ENCODE assay signal across 8 mouse cellular contexts in the genomic region with DNA sequence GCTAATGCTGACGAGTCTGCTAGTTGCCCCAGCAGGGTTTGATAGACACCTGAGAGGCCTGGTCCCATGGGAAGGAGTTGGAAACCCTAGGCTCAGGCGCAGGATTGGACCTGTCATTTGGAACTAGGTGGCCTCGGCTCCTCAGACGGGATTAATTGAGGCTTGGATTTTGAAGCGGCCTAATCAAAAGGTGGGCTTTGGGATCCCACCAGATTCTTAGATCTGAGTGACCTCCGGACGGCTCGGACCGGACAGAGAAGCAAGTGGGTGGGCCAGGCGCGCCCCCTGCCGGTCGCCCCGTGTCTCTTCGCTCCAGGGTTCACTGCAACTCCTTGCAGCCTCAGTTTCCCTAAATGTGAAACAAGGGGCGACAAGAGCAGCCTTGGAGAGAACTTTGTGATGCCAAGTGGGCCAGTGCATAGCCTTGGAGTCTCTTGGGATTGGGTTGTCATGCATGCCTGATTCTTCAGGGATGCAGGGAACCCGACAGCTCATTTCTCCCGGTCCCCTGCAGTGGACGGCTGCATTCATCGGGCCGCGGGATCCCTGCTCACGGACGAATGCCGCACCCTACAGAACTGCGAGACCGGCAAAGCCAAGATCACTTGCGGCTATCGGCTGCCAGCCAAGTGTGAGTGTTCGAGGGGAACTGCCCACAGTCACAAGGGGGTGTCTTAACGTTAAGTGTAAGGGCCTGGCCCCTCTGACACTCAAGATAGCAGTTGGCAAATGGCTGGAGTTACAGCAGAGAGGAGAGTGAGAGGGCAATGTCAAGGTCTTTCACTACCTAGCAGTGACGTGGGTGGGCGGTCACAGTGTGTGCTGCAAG. TPM values are rescaled to one million over a fixed set of nuclear protein-coding genes. Genes with fewer than 3 reads are reported as not detected.
A peak's percentile ranks its signal among the peaks of the same experiment; 100 is the strongest.
DNase-seq lines count a peak whose midpoint lies in the region; ATAC-seq and TF ChIP-seq lines count a peak whose summit lies in the region.

No protein-coding gene starts in this region.

- no peaks in the 10 kb centered on the region for H3K9me3 ChIP-seq in embryonic facial prominence, embryonic 15.5 days (replicated peaks)
- H3K9me3 ChIP-seq in heart, embryonic 16.5 days (replicated peaks; ENCODE audit: control insufficient read depth, low read length), result no peaks in the 10 kb centered on the region

- peak; percentile 94 for DNase-seq in heart, adult 11 months
- DNase-seq in heart, postnatal 25 days (ENCODE audit: low spot score), result no peak
- peak; percentile 59 to 60 for DNase-seq in layer of hippocampus, postnatal 14 days (ENCODE audit: low spot score in 2 of 2)
- DNase-seq in spleen, postnatal 10 days (ENCODE audit: low spot score in 2 of 2), result peak; percentile 50 to 71

- ATAC-seq in embryonic facial prominence, embryonic 15.5 days (ENCODE audit: insufficient number of reproducible peaks, low FRiP score, low TSS enrichment, low read depth), result no peak
- peak; percentile 42; the same call in 1 of the 2 replicates for ATAC-seq in heart, embryonic 16.5 days (replicated peaks; ENCODE audit: extremely low read depth, insufficient read depth, low FRiP score)
- ATAC-seq in megakaryocyte progenitor cell, adult 5-6 weeks (replicated peaks; ENCODE audit: poor library complexity), result 0 out of 2 replicates have a peak, but pooled peaks have one; percentile 44

- peak; percentile 93 for TF ChIP-seq CTCF in bone marrow macrophage, adult 2 months (IDR thresholded peaks at IDR 0.05; ENCODE audit: low read depth, low read length)

- H3K4me3 ChIP-seq in bone marrow macrophage, adult 2 months (ENCODE audit: insufficient read depth, low read length), result no peak overlapping the region
- H3K4me3 ChIP-seq in embryonic facial prominence, embryonic 15.5 days (replicated peaks), result no peak overlapping the region
- no peak overlapping the region for H3K4me3 ChIP-seq in heart, embryonic 16.5 days (ENCODE audit: low read length)

- no peak for TF ChIP-seq POLR2A in bone marrow macrophage, adult 2 months (IDR thresholded peaks at IDR 0.05; ENCODE audit: borderline replicate concordance, low read depth, low read length)

- H3K4me2 ChIP-seq in embryonic facial prominence, embryonic 15.5 days (replicated peaks), result peak overlapping the region; percentile 13; the same call in 1 of the 2 replicates
- peak overlapping the region; percentile 32 for H3K4me2 ChIP-seq in heart, embryonic 16.5 days (ENCODE audit: low read depth, low read length)

- H3K36me3 ChIP-seq in embryonic facial prominence, embryonic 15.5 days, result peaks cover 40% of the 10 kb centered on the region
- H3K36me3 ChIP-seq in heart, embryonic 16.5 days (ENCODE audit: control insufficient read depth, insufficient read depth), result peaks cover 32% of the 10 kb centered on the region

- H3K4me1 ChIP-seq in bone marrow macrophage, adult 2 months (ENCODE audit: control insufficient read depth, insufficient read depth, low read length), result no peaks in the 10 kb centered on the region
- peaks cover 40% of the 10 kb centered on the region for H3K4me1 ChIP-seq in embryonic facial prominence, embryonic 15.5 days
- peaks cover 16% of the 10 kb centered on the region for H3K4me1 ChIP-seq in heart, embryonic 16.5 days (ENCODE audit: control insufficient read depth, insufficient read depth, low read length)

- H3K9ac ChIP-seq in embryonic facial prominence, embryonic 15.5 days, result no peak overlapping the region
- peak overlapping the region; percentile 34; the same call in 1 of the 2 replicates for H3K9ac ChIP-seq in heart, embryonic 16.5 days (ENCODE audit: low read length)

- H3K27ac ChIP-seq in bone marrow macrophage, adult 2 months (ENCODE audit: insufficient read depth, low read depth, low read length), result no peak overlapping the region
- no peak overlapping the region for H3K27ac ChIP-seq in embryonic facial prominence, embryonic 15.5 days (replicated peaks)
- 0 out of 2 replicates have a peak overlapping the region, but pooled peaks have one; percentile 43 for H3K27ac ChIP-seq in heart, embryonic 16.5 days (ENCODE audit: low read length)

- intact Hi-C loops in heart, postnatal 25 days (cut with DNase I), result loop anchor here (1.0 kb wide), 2 partner anchors 128 to 132 kb away; no protein-coding TSS in a partner anchor

- no peaks in the 10 kb centered on the region for H3K27me3 ChIP-seq in embryonic facial prominence, embryonic 15.5 days
- H3K27me3 ChIP-seq in heart, embryonic 16.5 days (ENCODE audit: control insufficient read depth, insufficient read depth, low read length), result no peaks in the 10 kb centered on the region

- WGBS in embryonic facial prominence, embryonic 15.5 days, result 17% methylated on average over 33 of the region's 33 CpGs
- WGBS in heart, embryonic 16.5 days, result 14% methylated on average over 33 of the region's 33 CpGs

RNA-seq across cellular contexts. Expression of a gene that starts 10.0 kb away (rescaled TPM):
- total RNA-seq in heart, postnatal 25 days (2021), result 10 to 100 TPM; 74.7 to 82.3 TPM
- polyA plus RNA-seq in bone marrow macrophage, adult 2 months (2012; ENCODE audit: insufficient read depth, insufficient read length, missing spikeins), result 88.1 and 91.4 TPM in 2 replicates
- polyA plus RNA-seq in embryonic facial prominence, embryonic 15.5 days (2015; fragmentation: Nextera tagmentation; extraction: Ambion mirVana), result 206 and 214 TPM in 2 replicates
- 140 and 141 TPM in 2 replicates for polyA plus RNA-seq in heart, embryonic 16.5 days (2015; fragmentation: Nextera tagmentation; extraction: Ambion mirVana)
- total RNA-seq in layer of hippocampus, postnatal 14 days (2021), result 100 to 1,000 TPM; 278 to 289 TPM
- 33.1 and 34.0 TPM in 2 replicates for total RNA-seq in megakaryocyte progenitor cell, adult 5-6 weeks (2015)
- 60.8 and 69.5 TPM in 2 replicates for total RNA-seq in megakaryocyte progenitor cell, adult 5-6 weeks (2017)

RNA-seq across cellular contexts. Expression of a gene that starts 21.3 kb away (rescaled TPM):
- 100 to 1,000 TPM; 407 to 462 TPM for total RNA-seq in heart, postnatal 25 days (2021)
- 562 and 638 TPM in 2 replicates for polyA plus RNA-seq in bone marrow macrophage, adult 2 months (2012; ENCODE audit: insufficient read depth, insufficient read length, missing spikeins)
- 822 and 870 TPM in 2 replicates for polyA plus RNA-seq in embryonic facial prominence, embryonic 15.5 days (2015; fragmentation: Nextera tagmentation; extraction: Ambion mirVana)
- polyA plus RNA-seq in heart, embryonic 16.5 days (2015; fragmentation: Nextera tagmentation; extraction: Ambion mirVana), result 1,892 and 2,285 TPM in 2 replicates
- 100 to 1,000 TPM; 973 to 982 TPM for total RNA-seq in layer of hippocampus, postnatal 14 days (2021)
- total RNA-seq in megakaryocyte progenitor cell, adult 5-6 weeks (2015), result 599 and 622 TPM in 2 replicates
- total RNA-seq in megakaryocyte progenitor cell, adult 5-6 weeks (2017), result 549 and 714 TPM in 2 replicates

RNA-seq across cellular contexts. Expression of a gene that starts 44.9 kb away (rescaled TPM):
- total RNA-seq in heart, postnatal 25 days (2021), result 10 to 100 TPM; 14.4 to 17.7 TPM
- polyA plus RNA-seq in bone marrow macrophage, adult 2 months (2012; ENCODE audit: insufficient read depth, insufficient read length, missing spikeins), result 26.0 and 27.4 TPM in 2 replicates
- polyA plus RNA-seq in embryonic facial prominence, embryonic 15.5 days (2015; fragmentation: Nextera tagmentation; extraction: Ambion mirVana), result 49.8 and 55.4 TPM in 2 replicates
- 59.3 and 61.1 TPM in 2 replicates for polyA plus RNA-seq in heart, embryonic 16.5 days (2015; fragmentation: Nextera tagmentation; extraction: Ambion mirVana)
- total RNA-seq in layer of hippocampus, postnatal 14 days (2021), result 10 to 100 TPM; 32.1 to 35.0 TPM
- total RNA-seq in megakaryocyte progenitor cell, adult 5-6 weeks (2015), result 49.8 and 57.5 TPM in 2 replicates
- 47.1 and 51.8 TPM in 2 replicates for total RNA-seq in megakaryocyte progenitor cell, adult 5-6 weeks (2017)
